In the genomic region with DNA sequence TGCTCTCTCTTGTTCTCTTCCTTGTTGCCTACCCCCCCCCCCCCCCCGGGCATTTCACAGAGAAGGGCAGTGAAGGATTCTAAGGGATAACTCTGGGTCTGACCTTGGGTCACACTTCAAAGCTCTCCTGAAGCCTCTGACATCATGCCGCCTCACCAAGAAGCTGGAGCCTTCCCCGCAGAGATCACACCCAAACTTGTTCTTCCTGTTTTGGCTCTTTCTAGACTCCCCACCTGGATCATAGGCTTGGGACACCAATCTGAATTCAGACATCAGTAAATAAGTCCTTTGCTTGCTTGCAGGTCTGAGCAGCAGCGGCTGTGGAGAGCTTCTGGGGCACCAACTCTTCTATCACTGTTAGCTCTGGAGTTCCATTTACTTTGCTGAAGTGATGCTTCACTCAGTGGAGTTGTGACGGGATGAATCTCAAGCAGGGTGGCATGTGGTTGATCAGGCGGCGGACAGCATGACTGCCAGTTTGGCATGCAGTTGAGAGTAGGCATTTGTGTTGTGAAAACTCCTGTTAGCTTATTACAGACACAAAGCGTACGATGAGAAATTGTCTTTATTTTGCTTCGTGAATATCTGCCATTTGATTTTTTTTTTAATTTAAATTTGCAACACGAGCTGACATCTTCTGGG, we compare ENCODE assay signal across 13 mouse cellular contexts.
DNase-seq lines count a peak whose midpoint lies in the region; ATAC-seq and TF ChIP-seq lines count a peak whose summit lies in the region.
"Had no signal": no experiment of that assay in that cellular context is flagged by ENCODE, and none has a peak within 500 bp of the region (broad histone marks: within the 10 kb centered on the region; RNA-seq: fewer than 3 reads in every experiment).

No protein-coding gene starts in this region.

- peaks cover 9% of the 10 kb centered on the region for H3K4me1 ChIP-seq in intestine, postnatal 0 days (replicated peaks; ENCODE audit: control insufficient read depth, insufficient read depth, low read length)
- peaks cover 5% of the 10 kb centered on the region; the same call in 1 of the 2 replicates for H3K4me1 ChIP-seq in stomach, embryonic 16.5 days (ENCODE audit: control insufficient read depth, insufficient read depth, low read length)
- H3K4me1 ChIP-seq in heart, embryonic 12.5 days (replicated peaks): peaks cover 19% of the 10 kb centered on the region; the same call in 1 of the 2 replicates

- peak; percentile 55 for ATAC-seq in intestine, postnatal 0 days
- peak; percentile 50; the same call in 1 of the 2 replicates for ATAC-seq in stomach, embryonic 16.5 days (ENCODE audit: insufficient read depth, low FRiP score)
- ATAC-seq in heart, embryonic 12.5 days (ENCODE audit: insufficient number of reproducible peaks, low FRiP score): no peak

- no peak for TF ChIP-seq CTCF in intestine, postnatal 0 days (IDR thresholded peaks at IDR 0.05; ENCODE audit: low read depth)

- no peak overlapping the region for H3K4me3 ChIP-seq in intestine, postnatal 0 days (ENCODE audit: low read depth, low read length)
- no peak overlapping the region for H3K4me3 ChIP-seq in stomach, embryonic 16.5 days (replicated peaks; ENCODE audit: low read length)
- no peak overlapping the region for H3K4me3 ChIP-seq in heart, embryonic 12.5 days
- H3K4me3 ChIP-seq: liver, embryonic 13.5 days had no signal

- H3K27me3 ChIP-seq in intestine, postnatal 0 days (replicated peaks; ENCODE audit: control insufficient read depth, insufficient read depth, low read length): no peaks in the 10 kb centered on the region
- H3K27me3 ChIP-seq in stomach, embryonic 16.5 days (ENCODE audit: control insufficient read depth, insufficient read depth, low read length): no peaks in the 10 kb centered on the region
- no peaks in the 10 kb centered on the region for H3K27me3 ChIP-seq in heart, embryonic 12.5 days (replicated peaks)
- H3K27me3 ChIP-seq: liver, embryonic 13.5 days had no signal

- peak; percentile 51 for DNase-seq in embryo, embryonic 10 days (ENCODE audit: low spot score)
- DNase-seq in embryo, embryonic 11 days: no peak
- peak; percentile 17 for DNase-seq in right cerebral cortex, postnatal 4 days
- DNase-seq in right cerebral cortex, adult 18-20 months: no peak
- DNase-seq in cerebellum, adult 9-10 months: no peak
- DNase-seq: adrenal gland, adult 8-10 months; cerebellum, adult 11-12 months; liver, embryonic 13.5 days; retina, postnatal 1 day; thymus, postnatal 4 days had no signal

- no peaks in the 10 kb centered on the region for H3K9me3 ChIP-seq in intestine, postnatal 0 days (ENCODE audit: control insufficient read depth)
- no peaks in the 10 kb centered on the region for H3K9me3 ChIP-seq in stomach, embryonic 16.5 days (replicated peaks; ENCODE audit: control insufficient read depth, low read length)
- H3K9me3 ChIP-seq in heart, embryonic 12.5 days (replicated peaks): no peaks in the 10 kb centered on the region
- H3K9me3 ChIP-seq: liver, embryonic 13.5 days had no signal

- H3K36me3 ChIP-seq in intestine, postnatal 0 days (ENCODE audit: control insufficient read depth, insufficient read depth): no peaks in the 10 kb centered on the region
- H3K36me3 ChIP-seq in stomach, embryonic 16.5 days (ENCODE audit: control insufficient read depth, insufficient read depth, low read length): no peaks in the 10 kb centered on the region
- no peaks in the 10 kb centered on the region for H3K36me3 ChIP-seq in heart, embryonic 12.5 days
- H3K36me3 ChIP-seq: liver, embryonic 13.5 days had no signal

- H3K4me2 ChIP-seq in intestine, postnatal 0 days (replicated peaks; ENCODE audit: low read depth): no peak overlapping the region
- H3K4me2 ChIP-seq in stomach, embryonic 16.5 days (ENCODE audit: low read depth, low read length): no peak overlapping the region
- no peak overlapping the region for H3K4me2 ChIP-seq in heart, embryonic 12.5 days
- H3K4me2 ChIP-seq: liver, embryonic 13.5 days had no signal

- H3K9ac ChIP-seq in intestine, postnatal 0 days (ENCODE audit: low read depth, low read length): no peak overlapping the region
- no peak overlapping the region for H3K9ac ChIP-seq in stomach, embryonic 16.5 days (ENCODE audit: low read length)
- no peak overlapping the region for H3K9ac ChIP-seq in heart, embryonic 12.5 days
- H3K9ac ChIP-seq: liver, embryonic 13.5 days had no signal

- H3K27ac ChIP-seq in intestine, postnatal 0 days (ENCODE audit: low read depth, low read length): no peak overlapping the region
- H3K27ac ChIP-seq in stomach, embryonic 16.5 days (ENCODE audit: low read length): peak overlapping the region; percentile 75
- H3K27ac ChIP-seq in heart, embryonic 12.5 days (ENCODE audit: poor library complexity, severe bottlenecking): no peak overlapping the region
- H3K27ac ChIP-seq: liver, embryonic 13.5 days had no signal

- 68% methylated on average over 11 of the region's 11 CpGs for WGBS in intestine, postnatal 0 days
- 66% methylated on average over 11 of the region's 11 CpGs for WGBS in stomach, embryonic 16.5 days
- 74% methylated on average over 11 of the region's 11 CpGs for WGBS in heart, embryonic 12.5 days

Comparison
In these comparisons a context has a peak if more than half of its experiments do, and no peak if none do; other contexts are left out.
1. DNase-seq: peak in embryo, embryonic 10 days (single experiment) and right cerebral cortex, postnatal 4 days (single experiment); none in embryo, embryonic 11 days (single experiment), right cerebral cortex, adult 18-20 months (single experiment) and cerebellum, adult 9-10 months (single experiment).